Mouse (Mus musculus): ENCODE measurements around the gene Cdkl4. TPM values are rescaled to one million over a fixed set of nuclear protein-coding genes. Genes with fewer than 3 reads are reported as not detected.

The Cdkl4 gene
- polyA plus RNA-seq, 1 experiment from 2014 or later, result 5.4 TPM

- H3K27me3 ChIP-seq (replicated peaks), result no peaks in the 10 kb centered on the region
- no peak overlapping the region for H3K4me2 ChIP-seq
- H3K9me3 ChIP-seq (replicated peaks), result no peaks in the 10 kb centered on the region
- no peak overlapping the region for H3K4me3 ChIP-seq (replicated peaks)
- no peaks in the 10 kb centered on the region for H3K4me1 ChIP-seq
- no peak overlapping the region for H3K27ac ChIP-seq (replicated peaks)
- H3K9ac ChIP-seq (replicated peaks), result no peak overlapping the region
- H3K36me3 ChIP-seq, result no peaks in the 10 kb centered on the region
- no peak for ATAC-seq (ENCODE audit: low FRiP score)
- WGBS, result 79% methylated on average over 1 of the region's 1 CpGs
These were observed 83.7 kb downstream of the Cdkl4 start for GRCm38 (mm10) chr17:80493891-80494290.

- H3K27me3 ChIP-seq (replicated peaks), result no peaks in the 10 kb centered on the region
- no peaks in the 10 kb centered on the region for H3K9me3 ChIP-seq (replicated peaks)
- no peak overlapping the region for H3K4me3 ChIP-seq (replicated peaks)
- ATAC-seq (ENCODE audit: low FRiP score), result no peak
- no peak overlapping the region for H3K27ac ChIP-seq (replicated peaks)
- no peak overlapping the region for H3K9ac ChIP-seq (replicated peaks)
- H3K36me3 ChIP-seq, result no peaks in the 10 kb centered on the region
- H3K4me1 ChIP-seq, result no peaks in the 10 kb centered on the region
- H3K4me2 ChIP-seq, result no peak overlapping the region
- WGBS, result 94% methylated on average over 4 of the region's 4 CpGs
These were observed 84.8 kb downstream of the Cdkl4 start for GRCm38 (mm10) chr17:80492811-80493210.

- no peak for ATAC-seq (ENCODE audit: low FRiP score)
- Histone ChIP-seq H3K36me3 (no peaks in the 10 kb centered on the region), H3K27ac (replicated peaks) (no peak overlapping the region), H3K27me3 (replicated peaks) (no peaks in the 10 kb centered on the region), H3K9ac (replicated peaks) (no peak overlapping the region), H3K4me3 (replicated peaks) (no peak overlapping the region), H3K4me2 (no peak overlapping the region), H3K4me1 (no peaks in the 10 kb centered on the region), H3K9me3 (replicated peaks) (no peaks in the 10 kb centered on the region)
- 97% methylated on average over 4 of the region's 4 CpGs for WGBS
These were observed 85.3 kb downstream of the Cdkl4 start for GRCm38 (mm10) chr17:80492274-80492673.

- no peak overlapping the region for H3K4me3 ChIP-seq (replicated peaks)
- no peak overlapping the region for H3K9ac ChIP-seq (replicated peaks)
- WGBS, result 75% methylated on average over 5 of the region's 5 CpGs
- H3K9me3 ChIP-seq (replicated peaks), result no peaks in the 10 kb centered on the region
- H3K4me1 ChIP-seq, result no peaks in the 10 kb centered on the region
- H3K36me3 ChIP-seq, result no peaks in the 10 kb centered on the region
- H3K27ac ChIP-seq (replicated peaks), result no peak overlapping the region
- H3K4me2 ChIP-seq, result no peak overlapping the region
- ATAC-seq (ENCODE audit: low FRiP score), result no peak
- H3K27me3 ChIP-seq (replicated peaks), result no peaks in the 10 kb centered on the region
These were observed 87.4 kb downstream of the Cdkl4 start for GRCm38 (mm10) chr17:80490166-80490565.

GRCm38 (mm10) chr17:80488918-80489317 is 88.7 kb downstream of the Cdkl4 start:
- 75% methylated on average over 3 of the region's 3 CpGs for WGBS
- Histone ChIP-seq H3K4me1 (no peaks in the 10 kb centered on the region), H3K27ac (replicated peaks) (no peak overlapping the region), H3K27me3 (replicated peaks) (no peaks in the 10 kb centered on the region), H3K9ac (replicated peaks) (no peak overlapping the region), H3K4me2 (no peak overlapping the region), H3K9me3 (replicated peaks) (no peaks in the 10 kb centered on the region), H3K4me3 (replicated peaks) (no peak overlapping the region), H3K36me3 (no peaks in the 10 kb centered on the region)
- no peak for ATAC-seq (ENCODE audit: low FRiP score)

GRCm38 (mm10) chr17:80485160-80485559 is 92.5 kb downstream of the Cdkl4 start:
- H3K4me2 ChIP-seq, result no peak overlapping the region
- 92% methylated on average over 5 of the region's 5 CpGs for WGBS
- no peaks in the 10 kb centered on the region for H3K27me3 ChIP-seq (replicated peaks)

GRCm38 (mm10) chr17:80480855-80481224 is 96.8 kb downstream of the Cdkl4 start:
- Histone ChIP-seq H3K27ac (replicated peaks) (peak overlapping the region; percentile 97), H3K9ac (replicated peaks) (peak overlapping the region; percentile 98), H3K27me3 (replicated peaks) (no peaks in the 10 kb centered on the region), H3K36me3 (no peaks in the 10 kb centered on the region), H3K4me3 (replicated peaks) (peak overlapping the region; percentile 95), H3K4me2 (peak overlapping the region; percentile 67), H3K9me3 (replicated peaks) (no peaks in the 10 kb centered on the region), H3K4me1 (peaks cover 28% of the 10 kb centered on the region)
- no peak for ATAC-seq (ENCODE audit: low FRiP score)
- 22% methylated on average over 7 of the region's 7 CpGs for WGBS

More at GRCm38 (mm10) chr17:80485160-80485559, 92.5 kb downstream of the Cdkl4 start:
- H3K9me3 ChIP-seq (replicated peaks), result no peaks in the 10 kb centered on the region
- ATAC-seq (ENCODE audit: low FRiP score), result no peak
- H3K4me1 ChIP-seq, result peaks cover 14% of the 10 kb centered on the region
- H3K9ac ChIP-seq (replicated peaks), result no peak overlapping the region
- H3K4me3 ChIP-seq (replicated peaks), result no peak overlapping the region
- H3K36me3 ChIP-seq, result no peaks in the 10 kb centered on the region
- no peak overlapping the region for H3K27ac ChIP-seq (replicated peaks)

- Histone ChIP-seq H3K36me3 (no peaks in the 10 kb centered on the region), H3K9me3 (replicated peaks) (no peaks in the 10 kb centered on the region), H3K27me3 (replicated peaks) (no peaks in the 10 kb centered on the region), H3K4me1 (peaks cover 28% of the 10 kb centered on the region), H3K4me3 (replicated peaks) (peak within 1 kb of the TSS; percentile 95), H3K4me2 (peak within 1 kb of the TSS; percentile 67), H3K9ac (replicated peaks) (peak within 1 kb of the TSS; percentile 98), H3K27ac (replicated peaks) (peak within 1 kb of the TSS; percentile 97)
- under 1% methylated on average over 64 of the region's 90 CpGs for WGBS
- peak; percentile 84 for ATAC-seq (ENCODE audit: low FRiP score)
These were observed 97.4 kb downstream of the Cdkl4 start, which contains the start of gene Sos1 for GRCm38 (mm10) chr17:80480031-80480854. Gene Sos1, minus strand, starts transcription at chr17:80480453.

GRCm38 (mm10) chr17:80479295-80480030 is 98.2 kb downstream of the Cdkl4 start:
- Histone ChIP-seq H3K9ac (replicated peaks) (peak overlapping the region; percentile 98), H3K36me3 (no peaks in the 10 kb centered on the region), H3K4me3 (replicated peaks) (peak overlapping the region; percentile 95), H3K27me3 (replicated peaks) (no peaks in the 10 kb centered on the region), H3K9me3 (replicated peaks) (no peaks in the 10 kb centered on the region), H3K27ac (replicated peaks) (peak overlapping the region; percentile 97), H3K4me2 (peak overlapping the region; percentile 67), H3K4me1 (peaks cover 28% of the 10 kb centered on the region)
- WGBS, result under 1% methylated on average over 66 of the region's 71 CpGs
- ATAC-seq (ENCODE audit: low FRiP score), result peak; percentile 36

GRCm38 (mm10) chr17:80477679-80478078 is 99.9 kb downstream of the Cdkl4 start:
- H3K9ac ChIP-seq (replicated peaks), result no peak overlapping the region
- no peak overlapping the region for H3K4me3 ChIP-seq (replicated peaks)
- no peaks in the 10 kb centered on the region for H3K9me3 ChIP-seq (replicated peaks)
- 95% methylated on average over 2 of the region's 2 CpGs for WGBS
- no peak for ATAC-seq (ENCODE audit: low FRiP score)
- peaks cover 27% of the 10 kb centered on the region for H3K4me1 ChIP-seq
- H3K27ac ChIP-seq (replicated peaks), result no peak overlapping the region
- H3K4me2 ChIP-seq, result peak overlapping the region; percentile 67
- H3K27me3 ChIP-seq (replicated peaks), result no peaks in the 10 kb centered on the region
- no peaks in the 10 kb centered on the region for H3K36me3 ChIP-seq

- WGBS, result 95% methylated on average over 4 of the region's 4 CpGs
- Histone ChIP-seq H3K9me3 (replicated peaks) (no peaks in the 10 kb centered on the region), H3K4me2 (no peak overlapping the region), H3K9ac (replicated peaks) (no peak overlapping the region), H3K27me3 (replicated peaks) (no peaks in the 10 kb centered on the region), H3K36me3 (no peaks in the 10 kb centered on the region), H3K27ac (replicated peaks) (no peak overlapping the region), H3K4me1 (peaks cover 28% of the 10 kb centered on the region), H3K4me3 (replicated peaks) (no peak overlapping the region)
- no peak for ATAC-seq (ENCODE audit: low FRiP score)
These were observed 101.1 kb downstream of the Cdkl4 start for GRCm38 (mm10) chr17:80476496-80476895.
